15 mouse cellular contexts compared by ENCODE assay signal in the genomic region with DNA sequence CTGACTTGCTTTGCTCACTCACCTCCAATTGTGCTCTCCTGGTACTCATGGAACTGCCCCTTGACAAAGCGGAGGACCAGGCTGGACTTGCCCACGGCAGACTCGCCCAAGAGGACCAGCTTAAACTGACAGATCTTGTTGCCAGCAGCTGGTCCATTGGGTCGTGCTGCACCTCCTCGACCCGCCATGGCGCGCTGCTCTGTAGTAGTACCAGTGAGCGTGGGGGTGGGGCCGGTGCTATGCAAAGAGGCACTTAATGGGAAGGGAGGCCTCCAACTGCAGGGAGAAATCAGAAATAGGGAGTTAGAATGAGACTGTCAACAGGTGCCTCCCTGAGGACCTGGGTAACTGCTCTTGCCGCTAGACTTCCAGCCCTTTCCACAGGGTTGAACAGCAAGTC. TPM values are rescaled to one million over a fixed set of nuclear protein-coding genes. Genes with fewer than 3 reads are reported as not detected.
A peak's percentile ranks its signal among the peaks of the same experiment; 100 is the strongest.
DNase-seq lines count a peak whose midpoint lies in the region; ATAC-seq and TF ChIP-seq lines count a peak whose summit lies in the region.
"Had no signal": no experiment of that assay in that cellular context is flagged by ENCODE, and none has a peak within 500 bp of the region (broad histone marks: within the 10 kb centered on the region; RNA-seq: fewer than 3 reads in every experiment).

No protein-coding gene starts in this region.

- no peak for DNase-seq in heart, postnatal 14 days
- no peak for DNase-seq in layer of hippocampus, adult 2 months (ENCODE audit: low spot score in 2 of 2)
- no peak for DNase-seq in layer of hippocampus, adult 18-20 months (ENCODE audit: low spot score in 2 of 2)
- peak; percentile 58 for DNase-seq in R1 (ENCODE audit: low read depth, low spot score)
- DNase-seq in ovary, postnatal 36 days (ENCODE audit: low spot score) = no peak
- DNase-seq in cerebellum, adult 9-10 months = no peak
- DNase-seq: cerebellum, adult 8-10 months; forebrain, postnatal 0 days; kidney, adult 11 months; layer of hippocampus, adult 9-11 months; lung, postnatal 4 days had no signal

- H3K27ac ChIP-seq in heart, embryonic 12.5 days (ENCODE audit: poor library complexity, severe bottlenecking) = peak overlapping the region; percentile 82; the same call in 1 of the 2 replicates
- H3K27ac ChIP-seq in layer of hippocampus, adult 2 months = peak overlapping the region; percentile 87
- H3K27ac ChIP-seq in macrophage = peak overlapping the region; percentile 94
- H3K27ac ChIP-seq: limb, embryonic 12.5 days had no signal

- H3K9me3 ChIP-seq in heart, embryonic 12.5 days (replicated peaks) = no peaks in the 10 kb centered on the region
- H3K9me3 ChIP-seq: limb, embryonic 12.5 days had no signal

- H3K4me3 ChIP-seq in heart, embryonic 12.5 days = no peak overlapping the region
- no peak overlapping the region for H3K4me3 ChIP-seq in layer of hippocampus, adult 2 months
- H3K4me3 ChIP-seq in macrophage (ENCODE audit: inconsistent target) = no peak overlapping the region
- H3K4me3 ChIP-seq: limb, embryonic 12.5 days had no signal

- no peaks in the 10 kb centered on the region for H3K27me3 ChIP-seq in heart, embryonic 12.5 days (replicated peaks)
- H3K27me3 ChIP-seq: limb, embryonic 12.5 days had no signal

- peaks cover 44% of the 10 kb centered on the region for H3K4me1 ChIP-seq in heart, embryonic 12.5 days (replicated peaks)

- H3K36me3 ChIP-seq in heart, embryonic 12.5 days = peaks cover 44% of the 10 kb centered on the region
- H3K36me3 ChIP-seq in macrophage (ENCODE audit: inconsistent target) = peaks cover 33% of the 10 kb centered on the region

- H3K9ac ChIP-seq in heart, embryonic 12.5 days = no peak overlapping the region
- H3K9ac ChIP-seq: forebrain, postnatal 0 days had no signal

- intact Hi-C loops in heart, postnatal 14 days (cut with DNase I) = no loop called here

- no peak for TF ChIP-seq CTCF in layer of hippocampus, adult 2 months (conservative IDR thresholded peaks at IDR 0.05)

- 80% methylated on average over 11 of the region's 11 CpGs for WGBS in heart, embryonic 12.5 days
- 86% methylated on average over 11 of the region's 11 CpGs for WGBS in macrophage (ENCODE audit: missing documents)

- no peak for ATAC-seq in heart, embryonic 12.5 days (ENCODE audit: insufficient number of reproducible peaks, low FRiP score)
- ATAC-seq: forebrain, postnatal 0 days had no signal

- peaks cover 93% of the 10 kb centered on the region for H3K79me2 ChIP-seq in macrophage (ENCODE audit: inconsistent target)

- no peak overlapping the region for H3K4me2 ChIP-seq in heart, embryonic 12.5 days
- H3K4me2 ChIP-seq: limb, embryonic 12.5 days had no signal

RNA-seq across cellular contexts. Expression of gene Hspb9, which starts 6.2 kb away (rescaled TPM):
- 0.27 TPM in 1 of 2 replicates, not detected in the other for polyA plus RNA-seq in heart, embryonic 12.5 days (2016; fragmentation: Nextera tagmentation; extraction: Ambion mirVana)
- not detected for total RNA-seq in heart, postnatal 14 days (2021)
- total RNA-seq in layer of hippocampus, adult 2 months (2021) = not detected
- not detected for total RNA-seq in layer of hippocampus, adult 18-20 months (2021)
- 1 to 10 TPM in 6 of 26 experiments, not detected in 20; 1.5 to 3.3 (median 1.7) TPM for total RNA-seq in macrophage (2018; cell fraction: chromatin; rRNA removed)
- under 1 TPM in 10 of 26 experiments, not detected in 16; 0.25 to 0.92 (median 0.34) TPM for total RNA-seq in macrophage (2018; cell fraction: cytosol; rRNA removed)
- total RNA-seq in macrophage (2018; cell fraction: nucleus; rRNA removed) = 1 to 10 TPM in 8 of 26 experiments, under 1 TPM in 1, not detected in 17; 0.99 to 5.3 (median 3.1) TPM
- polyA plus RNA-seq in macrophage (2018) = not detected in 3 replicates
- total RNA-seq: forebrain, postnatal 0 days; monocyte, adult 5-6 weeks had no signal
- polyA plus RNA-seq: limb, embryonic 12.5 days had no signal

RNA-seq across cellular contexts. Expression of gene Kat2a, which starts 7.6 kb away (rescaled TPM):
- 45.4 and 49.0 TPM in 2 replicates for polyA plus RNA-seq in heart, embryonic 12.5 days (2016; fragmentation: Nextera tagmentation; extraction: Ambion mirVana)
- 10 to 100 TPM; 12.9 to 13.7 TPM for total RNA-seq in heart, postnatal 14 days (2021)
- total RNA-seq in layer of hippocampus, adult 2 months (2021) = 10 to 100 TPM; 55.4 to 57.8 TPM
- 10 to 100 TPM; 53.9 to 58.0 TPM for total RNA-seq in layer of hippocampus, adult 18-20 months (2021)
- total RNA-seq in macrophage (2018; cell fraction: chromatin; rRNA removed) = 10 to 100 TPM; 35.6 to 91.5 (median 59.1) TPM
- 10 to 100 TPM; 11.8 to 23.7 (median 19.2) TPM for total RNA-seq in macrophage (2018; cell fraction: cytosol; rRNA removed)
- 10 to 100 TPM; 16.9 to 85.9 (median 40.5) TPM for total RNA-seq in macrophage (2018; cell fraction: nucleus; rRNA removed)
- 22.4 to 41.0 TPM (median 23.3 TPM) in 3 replicates for polyA plus RNA-seq in macrophage (2018)

RNA-seq across cellular contexts. Expression of gene Dhx58, which starts 15.8 kb away (rescaled TPM):
- 0.74 and 0.90 TPM in 2 replicates for polyA plus RNA-seq in heart, embryonic 12.5 days (2016; fragmentation: Nextera tagmentation; extraction: Ambion mirVana)
- under 1 TPM; 0.76 to 1.00 TPM for total RNA-seq in heart, postnatal 14 days (2021)
- 1 to 10 TPM; 1.6 to 2.3 TPM for total RNA-seq in layer of hippocampus, adult 2 months (2021)
- total RNA-seq in layer of hippocampus, adult 18-20 months (2021) = 1 to 10 TPM; 1.4 to 2.5 TPM
- 100 to 1,000 TPM; 134 to 515 (median 340) TPM for total RNA-seq in macrophage (2018; cell fraction: chromatin; rRNA removed)
- total RNA-seq in macrophage (2018; cell fraction: cytosol; rRNA removed) = 100 to 1,000 TPM in 13 of 26 experiments, 10 to 100 TPM in 13; 58.7 to 198 (median 123) TPM
- total RNA-seq in macrophage (2018; cell fraction: nucleus; rRNA removed) = 100 to 1,000 TPM; 150 to 535 (median 277) TPM
- polyA plus RNA-seq in macrophage (2018) = 42.8 to 129 TPM (median 87.0 TPM) in 3 replicates

RNA-seq across cellular contexts. Expression of gene Rab5c, which starts 18.1 kb away (rescaled TPM):
- polyA plus RNA-seq in heart, embryonic 12.5 days (2016; fragmentation: Nextera tagmentation; extraction: Ambion mirVana) = 10.5 and 11.4 TPM in 2 replicates
- total RNA-seq in heart, postnatal 14 days (2021) = 10 to 100 TPM; 70.4 to 74.6 TPM
- 100 to 1,000 TPM; 137 to 148 TPM for total RNA-seq in layer of hippocampus, adult 2 months (2021)
- total RNA-seq in layer of hippocampus, adult 18-20 months (2021) = 100 to 1,000 TPM; 149 to 156 TPM
- 100 to 1,000 TPM in 1 of 26 experiments, 10 to 100 TPM in 25; 39.2 to 102 (median 64.6) TPM for total RNA-seq in macrophage (2018; cell fraction: chromatin; rRNA removed)
- total RNA-seq in macrophage (2018; cell fraction: cytosol; rRNA removed) = 100 to 1,000 TPM; 286 to 464 (median 359) TPM
- total RNA-seq in macrophage (2018; cell fraction: nucleus; rRNA removed) = 100 to 1,000 TPM in 24 of 26 experiments, 10 to 100 TPM in 2; 81.7 to 239 (median 158) TPM
- polyA plus RNA-seq in macrophage (2018) = 348 to 578 TPM (median 378 TPM) in 3 replicates

RNA-seq across cellular contexts. Expression of gene Zfp385c, which starts 27.6 kb away (rescaled TPM):
- 0.41 TPM in 1 of 2 replicates, not detected in the other for polyA plus RNA-seq in heart, embryonic 12.5 days (2016; fragmentation: Nextera tagmentation; extraction: Ambion mirVana)
- under 1 TPM; 0.10 to 0.29 TPM for total RNA-seq in heart, postnatal 14 days (2021)
- total RNA-seq in layer of hippocampus, adult 2 months (2021) = under 1 TPM; 0.20 to 0.67 TPM
- total RNA-seq in layer of hippocampus, adult 18-20 months (2021) = under 1 TPM in 1 of 2 experiments, not detected in 1; 0.37 TPM
- total RNA-seq in macrophage (2018; cell fraction: chromatin; rRNA removed) = 1 to 10 TPM in 3 of 26 experiments, under 1 TPM in 2, not detected in 21; 0.49 to 3.0 (median 1.0) TPM
- 1 to 10 TPM in 10 of 26 experiments, under 1 TPM in 16; 0.26 to 2.0 (median 0.87) TPM for total RNA-seq in macrophage (2018; cell fraction: cytosol; rRNA removed)
- total RNA-seq in macrophage (2018; cell fraction: nucleus; rRNA removed) = 1 to 10 TPM in 7 of 26 experiments, under 1 TPM in 9, not detected in 10; 0.17 to 2.5 (median 0.95) TPM
- polyA plus RNA-seq in macrophage (2018) = 0.14 to 1.2 TPM (median 0.57 TPM) in 3 replicates
